Mouse (Mus musculus): Measurements from ENCODE around the gene Serpina6.

DNA sequence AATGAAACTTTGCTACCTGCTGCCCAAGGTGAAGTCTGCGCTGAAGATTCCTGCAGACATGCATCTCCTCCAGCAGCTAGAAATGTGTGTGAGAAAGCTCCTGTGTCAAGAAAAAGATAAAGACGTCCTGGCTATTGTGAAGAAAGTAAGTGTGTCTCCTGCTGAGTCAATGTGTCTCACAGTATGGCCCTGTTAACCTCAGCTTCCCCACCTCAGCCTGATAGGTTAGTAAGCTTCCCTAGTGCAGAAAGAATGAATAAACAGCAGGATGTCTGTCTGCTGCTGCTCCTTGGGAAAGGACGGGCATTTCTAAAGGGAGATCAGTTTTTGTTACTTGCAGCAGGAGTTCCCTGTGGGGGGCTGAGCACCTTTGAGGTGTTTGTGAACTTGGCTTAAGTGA, 56.6 kb downstream of the Serpina6 start:
- TF ChIP-seq CTCF (IDR thresholded peaks at IDR 0.05; ENCODE audit: low read depth) (no peak), EP300 (optimal IDR thresholded peaks at IDR 0.05) (no peak)

All from stomach, postnatal 0 days (tissue).